Mouse (Mus musculus): ENCODE measurements around the gene Frrs1.

Gene Frrs1

GRCm38 (mm10) chr3:116914931-116915330 lies 55.7 kb downstream of the Frrs1 start:
- no peak for DNase-seq

- no peak for DNase-seq
Measured at GRCm38 (mm10) chr3:116917016-116917415, 57.8 kb downstream of the Frrs1 start.

GRCm38 (mm10) chr3:116921535-116921934 lies 62.3 kb downstream of the Frrs1 start:
- no peak for DNase-seq

GRCm38 (mm10) chr3:116923042-116923441 lies 63.8 kb downstream of the Frrs1 start:
- DNase-seq: no peak

GRCm38 (mm10) chr3:116928994-116929393 lies 69.7 kb downstream of the Frrs1 start:
- DNase-seq: no peak

- no peak for DNase-seq
Measured at GRCm38 (mm10) chr3:116933158-116933557, 73.9 kb downstream of the Frrs1 start.

- no peak for DNase-seq
Measured at GRCm38 (mm10) chr3:116936934-116937691, 77.8 kb downstream of the Frrs1 start.

GRCm38 (mm10) chr3:116940804-116941558 lies 81.7 kb downstream of the Frrs1 start:
- peak; percentile 73 for DNase-seq

GRCm38 (mm10) chr3:116941559-116942117 lies 82.4 kb downstream of the Frrs1 start:
- DNase-seq: no peak

- DNase-seq: no peak
Measured at GRCm38 (mm10) chr3:116942751-116943150, 83.5 kb downstream of the Frrs1 start.

- DNase-seq: peak; percentile 57
Measured at GRCm38 (mm10) chr3:116943422-116943821, 84.2 kb downstream of the Frrs1 start.

GRCm38 (mm10) chr3:116946476-116946875 lies 87.2 kb downstream of the Frrs1 start:
- DNase-seq: no peak

- DNase-seq: no peak
Measured at GRCm38 (mm10) chr3:116950665-116951115, 91.4 kb downstream of the Frrs1 start.

- no peak for DNase-seq
Measured at GRCm38 (mm10) chr3:116951489-116951888, 92.2 kb downstream of the Frrs1 start.

- DNase-seq: no peak
Measured at GRCm38 (mm10) chr3:116952242-116952899, 93.1 kb downstream of the Frrs1 start.

- DNase-seq: no peak
Measured at GRCm38 (mm10) chr3:116953366-116953765, 94.1 kb downstream of the Frrs1 start.

- DNase-seq: no peak
Measured at GRCm38 (mm10) chr3:116955061-116955460, 95.8 kb downstream of the Frrs1 start.

Data from right cerebral cortex, adult 18-20 months (tissue).